Mouse (Mus musculus) heart, adult 2 months (tissue): ENCODE results near the gene Rdh9. TPM values are rescaled to one million over a fixed set of nuclear protein-coding genes. Genes with fewer than 3 reads are reported as not detected.
A peak's percentile ranks its signal among the peaks of the same experiment; 100 is the strongest.
"Not testable (repeated sequence)": the region's sequence is repeated elsewhere in the genome, so short reads cannot be mapped to it uniquely, and the experiment has no call there.

Experiments used
- DNase-seq, 2 experiments: peaks; one replicate each; pipeline ENCODE4 v3.0.0; 2021
- H3K27ac ChIP-seq: fragments of 200-600 bp; 2 replicates; pipeline ENCODE4 v1.8.1; 2022
- H3K27me3 ChIP-seq: fragments of 200-500 bp; 2 replicates; pipeline ENCODE4 v1.6.1; 2012; ENCODE audit warnings: mild to moderate bottlenecking, low read length, inconsistent platforms, mixed read lengths; ENCODE audit not compliant: control insufficient read depth, insufficient read depth
- H3K36me3 ChIP-seq: fragments of 200-500 bp; 2 replicates; pipeline ENCODE4 v1.6.1; 2012; ENCODE audit warnings: low read length, inconsistent platforms; ENCODE audit not compliant: control insufficient read depth, insufficient read depth
- H3K4me1 ChIP-seq: fragments of 200-500 bp; 2 replicates; pipeline ENCODE4 v1.6.1; 2011; ENCODE audit warnings: low read length; ENCODE audit not compliant: control insufficient read depth, insufficient read depth
- H3K4me3 ChIP-seq: fragments of 200-600 bp; 2 replicates; pipeline ENCODE4 v1.8.1; 2022
- H3K79me2 ChIP-seq: fragments of 200-500 bp; replicated peaks from 2 replicates; pipeline ENCODE4 v1.6.1; 2012; ENCODE audit warnings: mild to moderate bottlenecking, inconsistent platforms, low read length, moderate library complexity, mixed read lengths; ENCODE audit not compliant: control insufficient read depth, insufficient read depth
- H3K9ac ChIP-seq: fragments of 200-500 bp; 2 replicates; pipeline ENCODE4 v1.6.1; 2012; ENCODE audit warnings: low read depth, mild to moderate bottlenecking, control low read depth, inconsistent platforms, low read length, mixed read lengths
- CTCF ChIP-seq: fragments of 200-600 bp; IDR thresholded peaks from 2 replicates; pipeline ENCODE4 v1.8.1; 2022; ENCODE audit warnings: antibody characterized with exemption, mild to moderate bottlenecking, moderate library complexity
- EP300 ChIP-seq: fragments of 200-500 bp; IDR thresholded peaks from 2 replicates; pipeline ENCODE4 v1.6.1; 2011; ENCODE audit warnings: low read depth, low read length, control low read depth; ENCODE audit not compliant: insufficient read depth
- POLR2A ChIP-seq: fragments of 200-500 bp; IDR thresholded peaks from 2 replicates; pipeline ENCODE4 v1.6.1; 2011; ENCODE audit warnings: mild to moderate bottlenecking, low read depth, low read length, control low read depth; ENCODE audit not compliant: insufficient read depth
- WGBS: fragments of 180-500 bp; shearing (Covaris S2); methylation state at CpG from one replicate; pipeline ENCODE4 v1.1.7; 2018; 5-methylcytosine and 5-hydroxymethylcytosine counted together
- intact Hi-C: fragments of 180-260 bp; cut with DNase I; formaldehyde crosslinking; loops from one replicate; pipeline ENCODE4 v1.15.1; 2025
- polyA plus RNA-seq: library from polyadenylated mRNA; depleted of rRNA; stranded (reverse); fragments of >200 nt; gene quantifications from 2 replicates; pipeline ENCODE4 v1.2.3, GENCODE M21; 2012; rRNA removed
- total RNA-seq, 2 experiments: library from RNA; stranded (reverse); gene quantifications; 2 replicates each; pipeline ENCODE4 v1.2.3; 2021

Rdh9 gene
- total and polyA plus RNA-seq, 3 experiments, result 0.20 TPM; not detected in 2

DNA sequence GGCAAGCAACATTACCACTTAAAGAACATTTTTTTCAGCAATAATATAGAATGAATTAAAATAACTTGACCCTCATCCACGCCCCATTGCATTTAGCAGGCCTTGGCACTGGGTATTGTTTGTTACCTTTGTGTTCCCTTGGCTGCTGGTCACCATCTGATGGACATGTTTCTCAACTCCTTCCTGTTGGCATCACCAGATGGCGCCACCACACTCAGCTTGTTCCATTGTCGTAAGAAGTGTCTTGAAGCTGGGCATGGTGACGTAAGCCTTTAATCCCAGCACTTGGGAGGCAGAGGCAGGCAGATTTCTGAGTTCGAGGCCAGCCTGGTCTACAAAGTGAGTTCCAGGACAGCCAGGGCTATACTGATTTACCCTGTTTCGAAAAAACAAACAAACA, 49.2 kb downstream of the Rdh9 start:
- H3K27me3 ChIP-seq, result no peaks in the 10 kb centered on the region
- WGBS, result 73% methylated on average over 6 of the region's 6 CpGs
- H3K79me2 ChIP-seq, result no peaks in the 10 kb centered on the region
- no peak overlapping the region for H3K9ac ChIP-seq
- no peak for DNase-seq
- intact Hi-C loops, result no loop called here
- H3K4me3 ChIP-seq, result no peak overlapping the region
- TF ChIP-seq CTCF, result peak; percentile 30; the same call in 1 of the 2 replicates
- TF ChIP-seq EP300, result no peak
- no peak for TF ChIP-seq POLR2A
- no peak overlapping the region for H3K27ac ChIP-seq
- H3K4me1 ChIP-seq, result no peaks in the 10 kb centered on the region
- H3K36me3 ChIP-seq, result no peaks in the 10 kb centered on the region

DNA sequence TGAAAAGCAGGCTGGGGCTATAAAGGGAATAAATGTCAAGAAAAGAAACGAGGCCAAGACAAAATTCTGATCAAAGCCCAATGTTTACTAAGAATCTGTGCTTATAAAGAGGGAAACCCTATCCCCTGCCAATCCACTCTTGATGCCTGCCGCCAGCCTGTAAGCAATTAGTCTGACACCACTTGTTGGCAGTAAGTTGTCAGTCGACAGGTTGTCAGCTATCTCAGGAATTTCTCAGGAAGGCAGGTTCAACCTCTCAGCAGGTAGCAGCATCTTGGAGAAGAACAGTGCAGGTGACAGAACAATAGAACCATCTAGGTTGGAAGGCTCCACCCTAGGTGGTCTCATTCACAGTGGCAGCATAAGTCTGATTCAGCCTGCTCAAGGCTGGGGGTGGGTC, 52.9 kb downstream of the Rdh9 start:
- no peaks in the 10 kb centered on the region for H3K79me2 ChIP-seq
- H3K27ac ChIP-seq, result no peak overlapping the region
- no peaks in the 10 kb centered on the region for H3K36me3 ChIP-seq
- H3K27me3 ChIP-seq, result no peaks in the 10 kb centered on the region
- H3K9ac ChIP-seq, result no peak overlapping the region
- H3K4me1 ChIP-seq, result no peaks in the 10 kb centered on the region
- 70% methylated on average over 3 of the region's 3 CpGs for WGBS
- H3K4me3 ChIP-seq, result no peak overlapping the region
- no peak for DNase-seq
- intact Hi-C loops, result no loop called here
- TF ChIP-seq POLR2A (no peak), CTCF (no peak), EP300 (no peak)

DNA sequence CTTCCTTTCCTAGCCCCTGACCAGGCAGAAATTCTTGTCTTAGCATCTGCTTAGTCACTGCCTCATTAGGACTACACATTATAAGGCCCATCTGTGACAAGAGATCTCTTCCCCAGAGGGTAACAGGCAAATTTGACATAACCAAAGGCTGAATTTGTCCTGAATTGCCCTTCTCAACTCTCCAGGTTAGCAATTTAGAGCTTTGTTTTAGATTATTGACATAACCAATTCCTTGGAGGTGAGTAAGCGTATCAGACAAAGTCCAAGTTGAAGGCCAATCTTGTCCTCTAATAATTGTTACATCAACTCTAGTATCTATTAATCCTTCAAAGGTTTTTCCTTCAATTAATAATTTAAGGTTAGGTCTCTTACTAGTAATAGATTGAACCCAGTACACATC, 58.0 kb downstream of the Rdh9 start:
- H3K27ac ChIP-seq, H3K36me3 ChIP-seq, H3K27me3 ChIP-seq, H3K4me1 ChIP-seq, H3K4me3 ChIP-seq, intact Hi-C loops, H3K9ac ChIP-seq, H3K79me2 ChIP-seq, DNase-seq: not testable (repeated sequence)
- WGBS, result 94% methylated on average over 1 of the region's 1 CpGs

DNA sequence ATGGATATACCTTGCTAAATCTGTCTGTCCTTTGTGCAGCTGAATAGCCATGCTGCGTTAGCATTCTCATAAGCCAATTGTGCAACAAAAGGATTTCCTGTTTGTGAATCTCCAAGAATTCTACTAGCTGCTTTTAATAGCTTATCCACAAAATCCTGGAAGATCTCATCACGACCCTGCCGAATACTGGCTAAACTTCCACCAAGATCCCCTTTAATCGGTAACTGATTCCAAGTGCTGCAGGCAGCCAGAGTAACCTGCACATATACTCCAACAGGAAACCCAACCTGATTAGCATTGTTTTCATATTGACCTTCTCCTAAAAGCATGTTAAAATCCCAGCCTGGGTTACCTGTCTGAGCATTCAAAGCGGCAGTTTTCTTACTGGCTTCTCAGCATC, 59.1 kb downstream of the Rdh9 start:
- H3K27ac ChIP-seq, result no peak overlapping the region
- no peaks in the 10 kb centered on the region for H3K4me1 ChIP-seq
- 37% methylated on average over 5 of the region's 5 CpGs for WGBS
- no peak overlapping the region for H3K9ac ChIP-seq
- H3K79me2 ChIP-seq, result no peaks in the 10 kb centered on the region
- H3K36me3 ChIP-seq, result no peaks in the 10 kb centered on the region
- H3K27me3 ChIP-seq, result no peaks in the 10 kb centered on the region
- DNase-seq, result no peak
- intact Hi-C loops, result no loop called here
- no peak for TF ChIP-seq POLR2A
- TF ChIP-seq EP300, result no peak
- no peak for TF ChIP-seq CTCF
- H3K4me3 ChIP-seq, result no peak overlapping the region

DNA sequence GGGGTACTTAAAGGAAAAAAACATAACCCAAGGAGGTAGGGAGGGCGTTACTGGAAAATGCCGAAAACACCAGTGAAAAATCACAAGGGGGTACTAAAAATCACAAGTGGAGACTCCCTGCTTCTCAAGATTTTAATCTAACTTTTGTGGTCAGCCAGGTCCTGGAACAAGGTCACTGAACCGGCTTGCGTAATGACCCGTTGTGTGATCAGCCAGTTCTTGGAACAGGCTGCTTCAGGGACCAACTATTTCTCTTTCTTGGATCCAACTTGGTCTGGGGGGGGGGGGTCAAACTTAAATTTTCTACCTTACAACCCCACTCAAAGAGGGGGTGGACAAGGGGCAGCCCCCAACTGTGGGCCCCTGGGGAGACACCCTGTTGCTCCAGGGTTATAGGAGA, 61.6 kb downstream of the Rdh9 start:
- H3K4me1 ChIP-seq, H3K79me2 ChIP-seq, H3K36me3 ChIP-seq, H3K9ac ChIP-seq, H3K27me3 ChIP-seq, H3K4me3 ChIP-seq, intact Hi-C loops, DNase-seq, H3K27ac ChIP-seq: not testable (repeated sequence)
- WGBS, result 88% methylated on average over 5 of the region's 5 CpGs

DNA sequence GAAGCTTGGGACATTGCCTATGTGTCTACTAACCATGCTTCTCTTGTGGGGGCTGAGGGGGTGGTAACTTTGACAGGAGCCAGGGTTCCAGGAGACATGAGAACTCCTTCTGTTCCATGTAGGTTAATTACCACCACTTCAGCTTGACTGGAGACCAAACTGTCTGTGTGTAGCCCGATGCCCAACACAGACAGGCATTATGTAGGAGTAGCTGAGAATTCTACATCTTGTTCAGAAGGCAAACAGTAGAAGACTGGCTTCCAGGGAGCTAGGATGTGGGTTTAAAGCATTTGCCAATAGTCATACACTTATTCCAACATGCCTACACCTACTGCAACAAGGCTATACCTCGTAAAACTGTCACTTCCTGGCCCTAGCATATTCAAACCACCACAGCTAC, 62.4 kb downstream of the Rdh9 start:
- H3K27ac ChIP-seq, result no peak overlapping the region
- H3K4me1 ChIP-seq, result no peaks in the 10 kb centered on the region
- no peaks in the 10 kb centered on the region for H3K27me3 ChIP-seq
- WGBS, result 82% methylated on average over 2 of the region's 2 CpGs
- no peaks in the 10 kb centered on the region for H3K79me2 ChIP-seq
- TF ChIP-seq CTCF (no peak), EP300 (no peak), POLR2A (no peak)
- H3K4me3 ChIP-seq, result no peak overlapping the region
- no peak for DNase-seq
- no peak overlapping the region for H3K9ac ChIP-seq
- intact Hi-C loops, result no loop called here
- no peaks in the 10 kb centered on the region for H3K36me3 ChIP-seq

GRCm38 (mm10) chr10:127840776-127841175, 64.6 kb downstream of the Rdh9 start:
- no peak overlapping the region for H3K27ac ChIP-seq
- H3K4me1 ChIP-seq, result no peaks in the 10 kb centered on the region
- H3K9ac ChIP-seq, result no peak overlapping the region
- no peaks in the 10 kb centered on the region for H3K27me3 ChIP-seq
- WGBS, result 59% methylated on average over 2 of the region's 2 CpGs
- H3K79me2 ChIP-seq, result no peaks in the 10 kb centered on the region
- DNase-seq, result no peak
- H3K4me3 ChIP-seq, result no peak overlapping the region
- no peaks in the 10 kb centered on the region for H3K36me3 ChIP-seq
- intact Hi-C loops, result no loop called here
- TF ChIP-seq EP300 (no peak), POLR2A (no peak), CTCF (no peak)

Other genes starting within 250 kb of the Rdh9 start
- under 1 TPM; 0.34 to 0.68 TPM for gene Nxph4, start 241.8 kb upstream of the Rdh9 start, total RNA-seq
- gene Nxph4, start 241.8 kb upstream of the Rdh9 start, polyA plus RNA-seq, result 0.39 and 0.41 TPM in 2 replicates
- gene Lrp1, start 155.2 kb upstream of the Rdh9 start, total RNA-seq, result 10 to 100 TPM; 74.0 to 79.5 TPM
- gene Lrp1, start 155.2 kb upstream of the Rdh9 start, polyA plus RNA-seq, result 74.1 and 83.7 TPM in 2 replicates
- gene Stat6, start 133.4 kb upstream of the Rdh9 start, total RNA-seq, result 10 to 100 TPM; 43.7 to 43.9 TPM
- 49.5 and 61.7 TPM in 2 replicates for gene Stat6, start 133.4 kb upstream of the Rdh9 start, polyA plus RNA-seq
- 1 to 10 TPM; 3.7 to 4.2 TPM for gene Nemp1, start 109.5 kb upstream of the Rdh9 start, total RNA-seq
- 2.2 and 4.0 TPM in 2 replicates for gene Nemp1, start 109.5 kb upstream of the Rdh9 start, polyA plus RNA-seq
- 1 to 10 TPM; 5.0 to 6.3 TPM for gene Nab2, start 107.8 kb upstream of the Rdh9 start, total RNA-seq
- 10.0 and 11.2 TPM in 2 replicates for gene Nab2, start 107.8 kb upstream of the Rdh9 start, polyA plus RNA-seq
- gene Myo1a, start 71.2 kb upstream of the Rdh9 start, total RNA-seq, result under 1 TPM in 1 of 2 experiments, not detected in 1; 0.08 TPM
- gene Myo1a, start 71.2 kb upstream of the Rdh9 start, polyA plus RNA-seq, result 0.04 and 0.12 TPM in 2 replicates
- not detected for gene Tac2, start 51.9 kb upstream of the Rdh9 start, total RNA-seq
- not detected in 2 replicates for gene Tac2, start 51.9 kb upstream of the Rdh9 start, polyA plus RNA-seq
- 1 to 10 TPM; 7.7 to 7.8 TPM for gene Zbtb39, start 36.8 kb upstream of the Rdh9 start, total RNA-seq
- gene Zbtb39, start 36.8 kb upstream of the Rdh9 start, polyA plus RNA-seq, result 4.3 and 6.3 TPM in 2 replicates
- 1 to 10 TPM; 2.6 to 3.9 TPM for gene Gpr182, start 24.7 kb upstream of the Rdh9 start, total RNA-seq
- 7.7 and 8.6 TPM in 2 replicates for gene Gpr182, start 24.7 kb upstream of the Rdh9 start, polyA plus RNA-seq
- gene Rdh1, start 16.7 kb upstream of the Rdh9 start, total RNA-seq, result under 1 TPM in 1 of 2 experiments, not detected in 1; 0.05 TPM
- gene Rdh1, start 16.7 kb upstream of the Rdh9 start, polyA plus RNA-seq, result 0.04 TPM in 1 of 2 replicates, not detected in the other
- under 1 TPM in 1 of 2 experiments, not detected in 1; 0.10 TPM for gene Rdh16f1, start 16.6 kb upstream of the Rdh9 start, total RNA-seq
- 0.12 TPM in 1 of 2 replicates, not detected in the other for gene Rdh16f1, start 16.6 kb upstream of the Rdh9 start, polyA plus RNA-seq
- not detected for gene Rdh16, start 24.8 kb downstream of the Rdh9 start, total RNA-seq
- 0.06 TPM in 1 of 2 replicates, not detected in the other for gene Rdh16, start 24.8 kb downstream of the Rdh9 start, polyA plus RNA-seq
- not detected for gene Rdh19, start 73.5 kb downstream of the Rdh9 start, total RNA-seq
- not detected in 2 replicates for gene Rdh19, start 73.5 kb downstream of the Rdh9 start, polyA plus RNA-seq
- gene Rdh16f2, start 90.1 kb downstream of the Rdh9 start, total RNA-seq, result not detected
- gene Rdh16f2, start 90.1 kb downstream of the Rdh9 start, polyA plus RNA-seq, result not detected in 2 replicates
- gene Rdh7, start 112.4 kb downstream of the Rdh9 start, total RNA-seq, result not detected
- gene Rdh7, start 112.4 kb downstream of the Rdh9 start, polyA plus RNA-seq, result 0.35 TPM in 1 of 2 replicates, not detected in the other
- not detected for gene Sdr9c7, start 122.1 kb downstream of the Rdh9 start, total RNA-seq
- gene Sdr9c7, start 122.1 kb downstream of the Rdh9 start, polyA plus RNA-seq, result not detected in 2 replicates
- gene Hsd17b6, start 231.2 kb downstream of the Rdh9 start, total RNA-seq, result not detected
- not detected in 2 replicates for gene Hsd17b6, start 231.2 kb downstream of the Rdh9 start, polyA plus RNA-seq
- 1 to 10 TPM; 1.7 TPM for gene Prim1, start 238.8 kb downstream of the Rdh9 start, total RNA-seq
- gene Prim1, start 238.8 kb downstream of the Rdh9 start, polyA plus RNA-seq, result 1.2 and 2.0 TPM in 2 replicates